Mouse (Mus musculus) left cerebral cortex, adult 8-10 months (tissue): ENCODE data around the gene Mybpc2. TPM values are rescaled to one million over a fixed set of nuclear protein-coding genes. Genes with fewer than 3 reads are reported as not detected.

ENCODE experiments used
- DNase-seq, 2 experiments: peaks; one replicate each; pipeline ENCODE4 v3.0.0; 2022; ENCODE audit warnings: low spot score in 2 of 2
- microRNA-seq, 2 experiments: library from miRNA; unstranded; fragments of <30 nt; microRNA quantifications; one replicate each; pipeline ENCODE4 v1.2.0; 2022
- total RNA-seq, 4 experiments: library from RNA; stranded (reverse); gene quantifications; 2 replicates each; pipeline ENCODE4 v1.2.4; 2022

The Mybpc2 gene
- total RNA-seq, 4 experiments from 2014 or later: 0.63 to 2.2 (median 1.4) TPM

DNA sequence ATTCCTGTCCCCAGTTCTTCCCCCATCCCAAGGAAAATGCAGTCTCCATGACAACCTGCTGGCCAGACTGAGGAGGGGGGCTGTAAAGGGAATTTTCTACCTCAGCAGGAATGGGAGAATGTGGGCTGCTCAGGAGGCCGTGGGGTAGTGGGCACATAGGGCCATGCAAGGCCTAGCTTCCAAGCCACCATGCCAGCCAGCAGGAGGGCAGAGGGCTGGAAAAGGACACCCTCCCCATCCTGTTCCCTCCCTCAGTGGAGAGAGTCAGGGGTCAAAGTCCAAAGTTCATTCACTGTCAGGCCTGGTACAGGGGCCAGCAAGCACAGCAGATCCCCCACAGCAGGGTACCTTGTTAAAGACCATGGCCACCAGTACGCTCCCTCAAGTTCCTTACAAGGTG is 59.3 kb downstream of the Mybpc2 start, which contains the start of gene Aspdh:
Gene Aspdh (plus strand): TSS at position 281 of the 400 bp plus-strand sequence.
- DNase-seq: peak in 1 of 2 experiments; percentile 43

GRCm38 (mm10) chr7:44464511-44464910 is 59.9 kb downstream of the Mybpc2 start:
- peak; percentile 66 to 91 for DNase-seq

- peak; percentile 23 to 27 for DNase-seq
Measured at GRCm38 (mm10) chr7:44463556-44464225, 60.8 kb downstream of the Mybpc2 start.

DNA sequence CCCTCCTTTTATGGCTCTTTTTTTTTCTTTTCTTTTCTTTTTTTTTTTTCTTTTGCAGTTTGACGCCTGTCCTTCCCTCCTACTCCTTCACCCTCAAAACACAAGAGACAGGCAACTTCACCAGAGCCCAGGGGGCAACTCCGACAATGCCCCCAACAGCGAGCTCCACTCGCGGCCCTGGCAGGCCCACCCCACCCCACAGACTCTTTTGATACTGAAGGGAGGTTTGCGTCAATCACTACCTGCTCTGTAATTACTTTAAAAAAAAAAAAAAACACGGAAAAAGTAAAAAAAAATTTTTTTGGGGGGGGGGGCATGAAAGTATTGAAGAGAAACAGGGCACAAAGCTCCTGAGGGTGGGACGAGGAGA is 61.4 kb downstream of the Mybpc2 start:
- DNase-seq: no peak

GRCm38 (mm10) chr7:44462218-44463055 is 62.0 kb downstream of the Mybpc2 start:
- DNase-seq: peak; percentile 29 to 57

- DNase-seq: peak; percentile 12 to 43
Measured at GRCm38 (mm10) chr7:44461503-44462217, 62.8 kb downstream of the Mybpc2 start.

- DNase-seq: peak; percentile 12 to 16
Measured at GRCm38 (mm10) chr7:44460767-44461502, 63.5 kb downstream of the Mybpc2 start.

- peak; percentile 2 to 4 for DNase-seq
Measured at GRCm38 (mm10) chr7:44460067-44460466, 64.4 kb downstream of the Mybpc2 start.

DNA sequence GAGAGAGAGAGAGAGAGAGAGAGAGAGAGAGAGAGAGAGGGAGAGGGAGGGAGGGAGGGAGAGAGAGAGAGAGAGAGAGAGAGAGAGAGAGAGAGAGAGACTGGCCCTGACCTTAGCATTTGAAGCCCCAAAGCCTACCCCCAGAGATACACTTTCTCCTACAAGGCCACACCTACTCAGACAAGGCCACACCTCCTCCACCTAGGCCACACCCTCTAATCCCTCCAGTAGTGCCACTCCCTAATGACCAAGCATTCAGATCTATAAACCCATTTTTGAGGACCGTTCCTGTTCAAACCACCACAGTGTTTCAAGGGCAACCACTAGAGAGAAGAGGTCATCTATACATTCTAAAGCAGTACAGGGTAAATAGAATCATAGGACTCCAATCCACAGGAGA is 68.2 kb downstream of the Mybpc2 start:
- peak in 1 of 2 experiments; percentile 4 for DNase-seq

GRCm38 (mm10) chr7:44453256-44453655 is 71.2 kb downstream of the Mybpc2 start:
- no peak for DNase-seq

Small RNA genes lying within 50 kb of the gene (microRNA-seq; reads per million reads assigned to microRNA genes)
- gene Mir7052 (11.9 to 17.2 reads per million in 2 experiments), gene Mir7053 (0 to 2.1 reads per million in 2 experiments)

Other genes with a start within 250 kb of the Mybpc2 start
- gene Clec11a, start 217.8 kb downstream of the Mybpc2 start, total RNA-seq: 1 to 10 TPM; 2.6 to 3.7 (median 3.1) TPM
- 100 to 1,000 TPM; 509 to 568 (median 540) TPM for gene Shank1, start 214.4 kb downstream of the Mybpc2 start, total RNA-seq
- gene Syt3, start 140.6 kb downstream of the Mybpc2 start, total RNA-seq: 10 to 100 TPM; 64.0 to 74.2 (median 69.8) TPM
- 1 to 10 TPM; 1.5 to 2.8 (median 2.2) TPM for gene 1700008O03Rik, start 138.8 kb downstream of the Mybpc2 start, total RNA-seq
- 100 to 1,000 TPM; 272 to 301 (median 284) TPM for gene Lrrc4b, start 95.6 kb downstream of the Mybpc2 start, total RNA-seq
- 1 to 10 TPM; 5.2 to 9.7 (median 6.4) TPM for gene Aspdh, start 59.3 kb downstream of the Mybpc2 start, total RNA-seq
- 10 to 100 TPM; 84.0 to 90.6 (median 87.5) TPM for gene Josd2, start 56.7 kb downstream of the Mybpc2 start, total RNA-seq
- 100 to 1,000 TPM; 186 to 208 (median 193) TPM for gene Emc10, start 28.1 kb downstream of the Mybpc2 start, total RNA-seq
- gene Fam71e1, start 28.1 kb downstream of the Mybpc2 start, total RNA-seq: 10 to 100 TPM; 19.7 to 22.5 (median 20.8) TPM
- under 1 TPM in 1 of 4 experiments, not detected in 3; 0.22 TPM for gene Spib, start 7.4 kb upstream of the Mybpc2 start, total RNA-seq
- 10 to 100 TPM; 10.5 to 13.8 (median 12.8) TPM for gene Pold1, start 24.2 kb upstream of the Mybpc2 start, total RNA-seq
- 10 to 100 TPM; 61.1 to 71.4 (median 64.3) TPM for gene Nr1h2, start 29.3 kb upstream of the Mybpc2 start, total RNA-seq
- not detected for gene Napsa, start 47.7 kb upstream of the Mybpc2 start, total RNA-seq
- 10 to 100 TPM; 85.4 to 98.3 (median 97.3) TPM for gene Kcnc3, start 66.0 kb upstream of the Mybpc2 start, total RNA-seq
- gene Myh14, start 146.2 kb upstream of the Mybpc2 start, total RNA-seq: 10 to 100 TPM; 26.2 to 34.1 (median 29.1) TPM
- gene Izumo2, start 184.1 kb upstream of the Mybpc2 start, total RNA-seq: not detected
- 10 to 100 TPM; 26.8 to 33.5 (median 30.9) TPM for gene Vrk3, start 223.8 kb upstream of the Mybpc2 start, total RNA-seq
- gene Zfp473, start 226.4 kb upstream of the Mybpc2 start, total RNA-seq: under 1 TPM; 0.23 to 0.55 (median 0.42) TPM